In genomic region chr2:38739410-38739809, GRCm38 (mm10) we compare ENCODE assay signal across 8 mouse cellular contexts. TPM values are rescaled to one million over a fixed set of nuclear protein-coding genes. Genes with fewer than 3 reads are reported as not detected.
DNase-seq lines count a peak whose midpoint lies in the region; ATAC-seq and TF ChIP-seq lines count a peak whose summit lies in the region.

No protein-coding gene starts in this region.

- peak; percentile 69; the same call in 1 of the 2 replicates for ATAC-seq in lung, embryonic 15.5 days (ENCODE audit: borderline replicate concordance, extremely low read depth, low FRiP score, low TSS enrichment)

- no peak for TF ChIP-seq EP300 in ES-Bruce4 (IDR thresholded peaks at IDR 0.05; ENCODE audit: insufficient read depth, low read depth, low read length)

- H3K4me1 ChIP-seq in ES-Bruce4 (ENCODE audit: control insufficient read depth, insufficient read depth, low read length) = no peaks in the 10 kb centered on the region
- peaks cover 6% of the 10 kb centered on the region; the same call in 1 of the 2 replicates for H3K4me1 ChIP-seq in embryonic facial prominence, embryonic 10.5 days
- 0 out of 2 replicates have a peak, but pooled peaks cover 7% of the 10 kb centered on the region for H3K4me1 ChIP-seq in lung, embryonic 15.5 days

- no peaks in the 10 kb centered on the region for H3K27me3 ChIP-seq in ES-Bruce4 (ENCODE audit: control insufficient read depth, insufficient read depth, low read length, poor library complexity, severe bottlenecking)
- no peaks in the 10 kb centered on the region for H3K27me3 ChIP-seq in embryonic facial prominence, embryonic 10.5 days (replicated peaks; ENCODE audit: low read depth, poor library complexity, severe bottlenecking)
- no peaks in the 10 kb centered on the region for H3K27me3 ChIP-seq in lung, embryonic 15.5 days

- peak; percentile 80 for DNase-seq in adrenal gland, postnatal 25 days
- peak; percentile 81 for DNase-seq in embryonic facial prominence, embryonic 10.5 days (ENCODE audit: low spot score)
- DNase-seq in heart, postnatal 4 days = peak; percentile 84
- peak; percentile 73 to 86 for DNase-seq in layer of hippocampus, adult 2 months (ENCODE audit: low spot score in 2 of 2)
- peak; percentile 66 for DNase-seq in ovary, postnatal 36 days (ENCODE audit: low spot score)
- DNase-seq in thymus, postnatal 25 days = peak; percentile 65

- TF ChIP-seq CTCF in ES-Bruce4 (IDR thresholded peaks at IDR 0.05; ENCODE audit: low read depth, low read length) = peak; percentile 87
- peak; percentile 97 for TF ChIP-seq CTCF in layer of hippocampus, adult 2 months (conservative IDR thresholded peaks at IDR 0.05)

- H3K36me3 ChIP-seq in ES-Bruce4 (ENCODE audit: control insufficient read depth, insufficient read depth, low read length, poor library complexity, severe bottlenecking) = peaks cover 2% of the 10 kb centered on the region
- peaks cover 12% of the 10 kb centered on the region; the same call in 1 of the 2 replicates for H3K36me3 ChIP-seq in embryonic facial prominence, embryonic 10.5 days (replicated peaks)
- H3K36me3 ChIP-seq in lung, embryonic 15.5 days = no peaks in the 10 kb centered on the region

- no peak overlapping the region for H3K4me3 ChIP-seq in ES-Bruce4 (ENCODE audit: low read depth, low read length)
- no peak overlapping the region for H3K4me3 ChIP-seq in embryonic facial prominence, embryonic 10.5 days
- H3K4me3 ChIP-seq in layer of hippocampus, adult 2 months = no peak overlapping the region
- no peak overlapping the region for H3K4me3 ChIP-seq in lung, embryonic 15.5 days

- H3K27ac ChIP-seq in ES-Bruce4 (ENCODE audit: insufficient read depth, low read length) = no peak overlapping the region
- H3K27ac ChIP-seq in embryonic facial prominence, embryonic 10.5 days (replicated peaks) = no peak overlapping the region
- H3K27ac ChIP-seq in layer of hippocampus, adult 2 months = no peak overlapping the region
- H3K27ac ChIP-seq in lung, embryonic 15.5 days = no peak overlapping the region

- TF ChIP-seq POLR2A in ES-Bruce4 (IDR thresholded peaks at IDR 0.05; ENCODE audit: insufficient read depth, low read length) = no peak

- H3K4me2 ChIP-seq in lung, embryonic 15.5 days = no peak overlapping the region

- 26% methylated on average over 7 of the region's 7 CpGs for WGBS in embryonic facial prominence, embryonic 10.5 days
- WGBS in lung, embryonic 15.5 days = 11% methylated on average over 7 of the region's 7 CpGs

- no peaks in the 10 kb centered on the region for H3K9me3 ChIP-seq in ES-Bruce4 (replicated peaks; ENCODE audit: control insufficient read depth, insufficient read depth, low read length, poor library complexity, severe bottlenecking)
- H3K9me3 ChIP-seq in embryonic facial prominence, embryonic 10.5 days = no peaks in the 10 kb centered on the region
- H3K9me3 ChIP-seq in lung, embryonic 15.5 days = no peaks in the 10 kb centered on the region

- no peak overlapping the region for H3K9ac ChIP-seq in ES-Bruce4 (ENCODE audit: low read depth, poor library complexity, severe bottlenecking)
- no peak overlapping the region for H3K9ac ChIP-seq in lung, embryonic 15.5 days

RNA-seq across cellular contexts. Expression of gene Nr5a1, which starts 25.1 kb away (rescaled TPM):
- not detected in 2 replicates for polyA plus RNA-seq in ES-Bruce4 (2011; ENCODE audit: insufficient read depth, insufficient read length, low read depth, missing spikeins)
- 642 and 788 TPM in 2 replicates for total RNA-seq in adrenal gland, postnatal 25 days (2021)
- 0.34 and 0.97 TPM in 2 replicates for polyA plus RNA-seq in embryonic facial prominence, embryonic 10.5 days (2016; fragmentation: Nextera tagmentation; extraction: Ambion mirVana)
- under 1 TPM; 0.10 to 0.14 TPM for total RNA-seq in heart, postnatal 4 days (2021)
- total RNA-seq in layer of hippocampus, adult 2 months (2021) = not detected
- 0.16 and 0.33 TPM in 2 replicates for polyA plus RNA-seq in lung, embryonic 15.5 days (2015; fragmentation: Nextera tagmentation; extraction: Ambion mirVana)

Comparison
In these comparisons a context has a peak if more than half of its experiments do, and no peak if none do; other contexts are left out.
1. RNA of gene Nr5a1, which starts 25.1 kb away (total RNA-seq): 642 to 788 TPM in adrenal gland, postnatal 25 days; 0.10 to 0.14 TPM in heart, postnatal 4 days and not detected in layer of hippocampus, adult 2 months; every median in the first group is over 100 times any median in the second.
2. Peak in every context shown above with its lines, with median percentiles within 50 percentile points of each other: DNase-seq.